Mouse (Mus musculus): ENCODE data around the gene Gm17660. TPM values are rescaled to one million over a fixed set of nuclear protein-coding genes. Genes with fewer than 3 reads are reported as not detected.

Gene Gm17660
- polyA plus RNA-seq, 1 experiment from 2014 or later: not detected

GRCm38 (mm10) chr5:104089751-104090150, 12.3 kb upstream of the Gm17660 start:
- no peak overlapping the region for H3K9ac ChIP-seq (replicated peaks; ENCODE audit: low read depth)
- no peak overlapping the region for H3K27ac ChIP-seq (ENCODE audit: low read length)
- no peak overlapping the region for H3K4me2 ChIP-seq (replicated peaks; ENCODE audit: low read depth, low read length)
- H3K27me3 ChIP-seq (replicated peaks; ENCODE audit: insufficient read depth, low read length): no peaks in the 10 kb centered on the region
- H3K9me3 ChIP-seq (ENCODE audit: low read length): no peaks in the 10 kb centered on the region
- DNase-seq (ENCODE audit: low spot score): no peak
- no peak for TF ChIP-seq CTCF (IDR thresholded peaks at IDR 0.05)
- H3K4me3 ChIP-seq (ENCODE audit: low read depth, low read length): no peak overlapping the region
- no peaks in the 10 kb centered on the region for H3K4me1 ChIP-seq (ENCODE audit: insufficient read depth, low read depth, low read length)
- no peak for ATAC-seq
- 50% methylated on average over 2 of the region's 2 CpGs for WGBS
- peaks cover 15% of the 10 kb centered on the region; the same call in 1 of the 2 replicates for H3K36me3 ChIP-seq (ENCODE audit: insufficient read depth, low read length)

GRCm38 (mm10) chr5:104085366-104085765, 8.0 kb upstream of the Gm17660 start:
- H3K4me3 ChIP-seq (ENCODE audit: low read depth, low read length): no peak overlapping the region
- no peak overlapping the region for H3K4me2 ChIP-seq (replicated peaks; ENCODE audit: low read depth, low read length)
- H3K9ac ChIP-seq (replicated peaks; ENCODE audit: low read depth): no peak overlapping the region
- no peak for TF ChIP-seq CTCF (IDR thresholded peaks at IDR 0.05)
- no peak for TF ChIP-seq EP300 (IDR thresholded peaks at IDR 0.05)
- ATAC-seq (no peak), DNase-seq (ENCODE audit: low spot score) (no peak)
- H3K27me3 ChIP-seq (replicated peaks; ENCODE audit: insufficient read depth, low read length): no peaks in the 10 kb centered on the region
- H3K4me1 ChIP-seq (ENCODE audit: insufficient read depth, low read depth, low read length): no peaks in the 10 kb centered on the region
- H3K36me3 ChIP-seq (ENCODE audit: insufficient read depth, low read length): peaks cover 15% of the 10 kb centered on the region; the same call in 1 of the 2 replicates
- no peak overlapping the region for H3K27ac ChIP-seq (ENCODE audit: low read length)
- WGBS: 90% methylated on average over 9 of the region's 9 CpGs
- H3K9me3 ChIP-seq (ENCODE audit: low read length): no peaks in the 10 kb centered on the region

DNA sequence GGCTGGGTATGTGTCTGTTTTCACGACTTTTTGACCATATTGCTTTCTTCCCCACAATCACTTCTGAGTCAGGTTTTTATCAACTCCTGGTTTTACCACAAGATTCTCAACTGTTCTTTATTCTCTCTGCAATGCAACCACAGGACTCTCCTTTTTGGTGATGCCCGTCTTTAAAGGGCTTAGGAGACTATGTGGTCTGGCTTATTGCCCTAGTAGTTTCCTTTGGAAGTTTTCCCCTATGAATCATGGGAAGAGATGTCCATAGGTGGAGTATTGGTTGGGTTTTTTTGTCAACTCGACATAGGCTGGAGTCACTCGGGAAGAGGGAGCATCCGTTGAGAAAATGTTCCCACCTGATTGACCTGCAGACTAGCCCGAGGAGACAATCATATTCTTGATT, 3.3 kb upstream of the Gm17660 start:
- TF ChIP-seq EP300 (IDR thresholded peaks at IDR 0.05) (no peak), CTCF (IDR thresholded peaks at IDR 0.05) (no peak)
- DNase-seq (ENCODE audit: low spot score) (no peak), ATAC-seq (no peak)
- WGBS: 85% methylated on average over 6 of the region's 6 CpGs
- no peak overlapping the region for H3K4me2 ChIP-seq (replicated peaks; ENCODE audit: low read depth, low read length)
- no peak overlapping the region for H3K27ac ChIP-seq (ENCODE audit: low read length)
- H3K9ac ChIP-seq (replicated peaks; ENCODE audit: low read depth): no peak overlapping the region
- H3K36me3 ChIP-seq (ENCODE audit: insufficient read depth, low read length): peaks cover 9% of the 10 kb centered on the region; the same call in 1 of the 2 replicates
- no peaks in the 10 kb centered on the region for H3K9me3 ChIP-seq (ENCODE audit: low read length)
- no peak overlapping the region for H3K4me3 ChIP-seq (ENCODE audit: low read depth, low read length)
- no peaks in the 10 kb centered on the region for H3K4me1 ChIP-seq (ENCODE audit: insufficient read depth, low read depth, low read length)
- H3K27me3 ChIP-seq (replicated peaks; ENCODE audit: insufficient read depth, low read length): no peaks in the 10 kb centered on the region

- H3K27me3 ChIP-seq (replicated peaks; ENCODE audit: insufficient read depth, low read length): no peaks in the 10 kb centered on the region
Measured at GRCm38 (mm10) chr5:104076361-104076760, 1.0 kb downstream of the Gm17660 start.

DNA sequence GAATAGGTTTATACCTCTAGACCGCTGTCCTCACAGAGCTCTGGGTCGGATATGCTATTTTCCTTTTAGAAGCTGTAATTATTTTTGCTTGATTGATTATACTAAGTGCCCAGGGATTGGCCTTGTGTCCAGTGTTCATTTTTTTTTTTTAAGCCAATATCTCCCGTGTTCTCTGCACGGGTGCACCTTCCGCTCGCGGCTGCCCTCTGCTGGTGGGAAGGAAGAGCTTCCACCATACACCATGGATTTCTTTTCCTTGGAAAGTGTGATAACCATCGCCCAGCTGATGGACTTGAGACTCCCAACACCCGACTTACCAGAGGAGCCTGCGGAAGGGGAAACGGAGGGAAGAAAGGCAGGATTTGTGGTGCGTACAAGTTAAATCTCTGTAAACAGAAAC, 3.0 kb downstream of the Gm17660 start:
- H3K36me3 ChIP-seq (ENCODE audit: insufficient read depth, low read length): no peaks in the 10 kb centered on the region
- H3K4me2 ChIP-seq (replicated peaks; ENCODE audit: low read depth, low read length): peak overlapping the region; percentile 40
- TF ChIP-seq EP300 (IDR thresholded peaks at IDR 0.05): no peak
- TF ChIP-seq CTCF (IDR thresholded peaks at IDR 0.05): peak; percentile 88
- no peak overlapping the region for H3K27ac ChIP-seq (ENCODE audit: low read length)
- H3K4me1 ChIP-seq (ENCODE audit: insufficient read depth, low read depth, low read length): peaks cover 3% of the 10 kb centered on the region; the same call in 1 of the 2 replicates
- 15% methylated on average over 12 of the region's 12 CpGs for WGBS
- DNase-seq (ENCODE audit: low spot score) (peak; percentile 76), ATAC-seq (peak; percentile 61)
- no peaks in the 10 kb centered on the region for H3K27me3 ChIP-seq (replicated peaks; ENCODE audit: insufficient read depth, low read length)
- H3K9ac ChIP-seq (replicated peaks; ENCODE audit: low read depth): no peak overlapping the region
- H3K9me3 ChIP-seq (ENCODE audit: low read length): no peaks in the 10 kb centered on the region
- peak overlapping the region; percentile 12; the same call in 1 of the 2 replicates for H3K4me3 ChIP-seq (ENCODE audit: low read depth, low read length)

More at GRCm38 (mm10) chr5:104076361-104076760, 1.0 kb downstream of the Gm17660 start:
- Histone ChIP-seq H3K4me1 (ENCODE audit: insufficient read depth, low read depth, low read length) (peaks cover 3% of the 10 kb centered on the region; the same call in 1 of the 2 replicates), H3K9ac (replicated peaks; ENCODE audit: low read depth) (no peak overlapping the region), H3K27ac (ENCODE audit: low read length) (no peak overlapping the region), H3K4me3 (ENCODE audit: low read depth, low read length) (no peak overlapping the region), H3K36me3 (ENCODE audit: insufficient read depth, low read length) (no peaks in the 10 kb centered on the region), H3K9me3 (ENCODE audit: low read length) (no peaks in the 10 kb centered on the region), H3K4me2 (replicated peaks; ENCODE audit: low read depth, low read length) (no peak overlapping the region)
- ATAC-seq (no peak), DNase-seq (ENCODE audit: low spot score) (no peak)
- TF ChIP-seq EP300 (IDR thresholded peaks at IDR 0.05) (no peak), CTCF (IDR thresholded peaks at IDR 0.05) (no peak)
- 33% methylated on average over 10 of the region's 10 CpGs for WGBS

GRCm38 (mm10) chr5:104073602-104074001, 3.8 kb downstream of the Gm17660 start:
- no peaks in the 10 kb centered on the region for H3K27me3 ChIP-seq (replicated peaks; ENCODE audit: insufficient read depth, low read length)
- no peak overlapping the region for H3K4me3 ChIP-seq (ENCODE audit: low read depth, low read length)
- no peak for DNase-seq (ENCODE audit: low spot score)
- peak; percentile 77 for ATAC-seq
- 83% methylated on average over 5 of the region's 5 CpGs for WGBS
- peaks cover 3% of the 10 kb centered on the region; the same call in 1 of the 2 replicates for H3K4me1 ChIP-seq (ENCODE audit: insufficient read depth, low read depth, low read length)
- no peaks in the 10 kb centered on the region for H3K9me3 ChIP-seq (ENCODE audit: low read length)
- H3K4me2 ChIP-seq (replicated peaks; ENCODE audit: low read depth, low read length): no peak overlapping the region
- no peak overlapping the region for H3K27ac ChIP-seq (ENCODE audit: low read length)
- H3K9ac ChIP-seq (replicated peaks; ENCODE audit: low read depth): no peak overlapping the region
- no peak for TF ChIP-seq CTCF (IDR thresholded peaks at IDR 0.05)
- no peak for TF ChIP-seq EP300 (IDR thresholded peaks at IDR 0.05)
- H3K36me3 ChIP-seq (ENCODE audit: insufficient read depth, low read length): no peaks in the 10 kb centered on the region
